Mouse (Mus musculus) activated CD4-positive, CD25-positive, alpha-beta regulatory T cell, adult 4 months (primary cell): Measurements from ENCODE around the gene Tbp. TPM values are rescaled to one million over a fixed set of nuclear protein-coding genes. Genes with fewer than 3 reads are reported as not detected.

Experiments
- ATAC-seq: one replicate; pipeline ENCODE4 v1.8.0; 2017
- polyA plus RNA-seq, 2 experiments: library from polyadenylated mRNA; unstranded; fragments of 100-300 nt; shearing (Covaris generic); gene quantifications; one replicate each; pipeline ENCODE4 v1.2.1; 2017

The Tbp gene
- 10 to 100 TPM; 43.5 to 57.4 TPM for polyA plus RNA-seq

- ATAC-seq: peak; percentile 87
These were observed at the start of gene Tbp, which contains the start of gene Psmb1 for GRCm38 (mm10) chr17:15499656-15500394. Gene Tbp (plus strand): TSS chr17:15499888. Gene Psmb1 (minus strand): TSS chr17:15499751.

GRCm38 (mm10) chr17:15455203-15455602 is 44.5 kb upstream of the Tbp start:
- no peak for ATAC-seq

DNA sequence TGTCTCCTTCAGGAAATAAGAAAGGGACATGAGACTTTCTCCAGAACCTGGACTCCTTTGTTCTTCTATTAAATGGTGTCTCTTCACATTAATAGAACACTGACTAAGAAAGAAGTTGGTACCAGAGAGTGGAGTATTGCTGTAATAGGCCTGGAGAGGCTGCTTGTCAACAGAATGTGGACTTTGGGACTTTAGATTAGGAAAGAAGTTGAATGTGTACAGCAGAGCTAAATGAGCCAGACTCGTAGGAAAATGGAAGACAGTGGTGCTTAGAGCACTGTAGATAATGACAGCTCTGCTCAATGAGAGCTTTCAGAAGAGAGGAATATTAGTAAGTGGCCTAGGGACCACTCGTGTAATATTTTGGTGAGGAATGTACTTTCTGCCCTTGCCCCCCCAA is 43.1 kb upstream of the Tbp start:
- no peak for ATAC-seq

DNA sequence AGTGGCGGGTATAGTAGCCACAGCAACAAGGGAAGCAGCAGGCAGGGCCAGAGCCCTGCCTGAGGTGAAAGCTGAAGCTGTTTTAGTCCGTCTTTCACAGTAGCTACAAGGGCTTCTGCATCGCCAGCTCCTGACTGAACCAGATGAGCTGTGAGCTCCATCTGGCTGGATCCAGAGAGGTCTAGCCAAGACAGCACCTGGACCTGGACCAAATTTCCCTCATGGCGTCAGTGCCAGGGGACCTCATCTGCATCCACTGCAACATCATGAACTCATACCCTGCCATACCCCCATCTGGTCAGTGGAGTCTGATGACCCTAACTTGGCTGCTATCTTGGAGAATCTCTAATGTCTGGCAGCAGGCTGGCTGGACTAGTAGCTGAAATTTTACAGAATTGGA is 39.9 kb upstream of the Tbp start:
- ATAC-seq: no peak

DNA sequence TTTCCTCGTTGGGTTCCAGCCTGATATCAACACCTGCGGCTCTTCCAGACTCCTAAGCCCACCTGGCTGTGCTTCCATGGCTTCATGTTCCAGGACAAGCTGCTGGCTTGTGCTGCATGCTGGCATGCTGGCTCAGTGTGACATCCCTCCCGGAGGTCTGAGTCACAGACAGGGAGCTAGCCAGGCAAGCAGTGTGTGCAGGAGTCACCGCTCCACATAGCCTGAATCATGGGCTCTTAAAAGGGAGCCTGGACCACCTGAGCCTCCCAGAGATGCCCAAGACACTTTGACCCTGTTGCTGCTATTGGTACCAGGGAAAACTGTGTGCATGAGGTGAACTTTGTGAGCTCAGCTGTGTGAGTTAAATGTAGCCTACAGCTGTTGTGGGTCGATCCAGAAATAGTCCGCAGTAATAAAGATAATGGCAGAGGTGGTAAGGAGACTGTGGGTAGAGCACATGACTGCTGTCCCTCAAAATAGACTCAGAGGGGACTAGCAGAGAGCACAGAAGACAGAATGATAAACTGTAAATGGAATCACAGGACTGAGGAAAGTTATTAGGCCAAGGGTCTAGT is 37.7 kb upstream of the Tbp start:
- no peak for ATAC-seq

DNA sequence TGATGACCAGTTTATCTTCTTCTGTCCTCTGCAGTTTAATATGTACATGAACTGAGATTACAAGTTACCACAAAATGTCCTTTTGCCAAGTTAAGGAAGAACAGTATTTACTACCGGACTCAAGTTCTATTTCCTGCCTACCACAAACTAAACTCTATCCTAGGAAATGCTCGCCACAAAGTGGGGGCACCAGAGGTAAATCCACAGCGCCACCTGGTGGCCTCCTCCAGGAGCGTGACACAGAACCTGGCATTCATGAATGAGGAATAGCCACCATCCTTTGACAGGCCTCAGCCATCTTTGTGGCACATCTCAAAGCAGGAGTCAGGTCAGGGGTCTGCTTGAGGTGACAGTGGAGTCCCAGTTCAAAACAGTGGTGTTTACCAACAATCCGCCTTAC is 32.0 kb upstream of the Tbp start:
- peak; percentile 41 for ATAC-seq

GRCm38 (mm10) chr17:15472671-15473070 is 27.0 kb upstream of the Tbp start:
- ATAC-seq: no peak

DNA sequence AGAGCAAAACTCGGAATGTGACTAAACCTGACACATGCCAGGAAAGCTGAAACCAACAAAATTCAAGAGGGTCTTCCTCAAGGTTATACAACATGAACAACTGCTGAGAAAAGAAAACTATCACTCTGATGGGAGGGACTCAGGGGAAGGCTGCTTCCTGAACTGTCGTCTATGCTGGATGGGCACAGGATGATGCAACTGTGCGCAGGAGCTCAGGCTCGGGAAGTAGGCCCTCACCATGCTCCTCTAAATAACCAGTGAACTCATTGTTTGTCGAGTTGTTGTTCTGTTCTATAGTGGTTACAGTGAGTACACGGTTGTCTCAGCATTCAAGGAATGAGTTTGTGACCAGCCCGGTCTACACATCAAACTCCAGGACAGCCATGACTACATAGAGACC is 9.1 kb upstream of the Tbp start:
- ATAC-seq: no peak

DNA sequence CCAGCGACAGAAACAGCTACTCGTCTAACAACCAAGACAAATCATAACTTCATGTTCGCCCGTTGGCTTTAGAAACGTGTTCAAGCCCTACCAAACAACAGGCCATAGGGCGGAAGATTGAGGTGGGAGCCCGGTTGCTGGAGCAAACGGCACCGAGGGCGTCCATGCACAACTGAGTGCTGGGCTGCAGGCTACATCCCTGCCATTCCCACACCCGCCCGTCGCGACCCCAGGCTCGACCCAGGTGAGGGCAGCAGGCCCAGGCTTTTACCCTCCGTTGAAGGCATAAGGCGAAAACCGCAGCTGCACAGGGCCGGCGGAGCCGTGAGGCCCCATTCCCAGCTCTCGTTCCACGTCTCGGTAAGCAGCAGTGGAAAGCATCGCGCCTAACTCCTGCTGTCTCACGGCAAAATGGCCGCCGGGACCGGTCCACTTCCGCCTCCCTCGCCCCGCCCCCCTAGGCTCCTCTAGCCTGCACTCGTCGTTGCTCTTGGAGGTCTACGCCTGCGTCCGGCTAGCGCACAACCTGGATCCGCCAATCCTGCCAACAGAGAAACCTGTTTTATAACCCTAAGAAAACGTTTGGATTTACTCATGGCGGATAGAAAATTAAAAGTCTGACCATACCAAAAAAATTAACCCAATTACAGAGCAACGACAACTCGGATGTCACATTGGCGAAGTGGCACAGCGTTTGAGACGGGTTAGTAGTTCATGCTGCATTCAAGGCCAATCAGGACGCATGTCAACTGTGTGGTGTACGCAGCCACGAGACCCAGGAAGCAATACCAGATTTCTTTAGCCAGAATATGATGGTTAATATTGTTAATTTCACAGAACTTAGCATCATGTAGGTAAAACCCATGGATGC is 1.6 kb upstream of the Tbp start:
- peak; percentile 76 for ATAC-seq

GRCm38 (mm10) chr17:15498753-15499113 is 955 bp upstream of the Tbp start:
- no peak for ATAC-seq

GRCm38 (mm10) chr17:15510694-15511093 is 11.0 kb downstream of the Tbp start:
- ATAC-seq: no peak

GRCm38 (mm10) chr17:15517776-15518175 is 18.1 kb downstream of the Tbp start:
- no peak for ATAC-seq

- ATAC-seq: peak; percentile 44
These were observed 18.5 kb downstream of the Tbp start for GRCm38 (mm10) chr17:15518186-15518585.

DNA sequence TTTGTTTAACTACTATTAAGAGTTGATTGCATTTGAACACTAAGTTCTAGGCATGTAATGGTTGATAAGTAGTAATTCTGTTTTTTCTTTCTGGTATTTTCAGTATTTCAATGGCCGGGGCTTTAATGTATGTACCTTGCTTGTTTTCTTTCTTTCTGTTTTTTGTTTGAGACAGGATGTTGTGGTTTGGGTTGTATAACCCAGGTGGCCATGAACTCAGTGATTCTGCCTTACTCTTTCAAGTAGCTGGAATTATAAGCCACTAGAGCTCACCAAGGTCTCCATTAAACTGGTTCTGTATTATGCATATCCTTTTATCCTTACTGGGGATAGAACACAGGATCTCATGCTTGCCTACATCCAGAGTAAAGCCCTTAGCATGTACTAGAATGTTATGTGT is 19.1 kb downstream of the Tbp start:
- peak; percentile 77 for ATAC-seq

- ATAC-seq: no peak
These were observed 26.6 kb downstream of the Tbp start for GRCm38 (mm10) chr17:15526304-15526703.

DNA sequence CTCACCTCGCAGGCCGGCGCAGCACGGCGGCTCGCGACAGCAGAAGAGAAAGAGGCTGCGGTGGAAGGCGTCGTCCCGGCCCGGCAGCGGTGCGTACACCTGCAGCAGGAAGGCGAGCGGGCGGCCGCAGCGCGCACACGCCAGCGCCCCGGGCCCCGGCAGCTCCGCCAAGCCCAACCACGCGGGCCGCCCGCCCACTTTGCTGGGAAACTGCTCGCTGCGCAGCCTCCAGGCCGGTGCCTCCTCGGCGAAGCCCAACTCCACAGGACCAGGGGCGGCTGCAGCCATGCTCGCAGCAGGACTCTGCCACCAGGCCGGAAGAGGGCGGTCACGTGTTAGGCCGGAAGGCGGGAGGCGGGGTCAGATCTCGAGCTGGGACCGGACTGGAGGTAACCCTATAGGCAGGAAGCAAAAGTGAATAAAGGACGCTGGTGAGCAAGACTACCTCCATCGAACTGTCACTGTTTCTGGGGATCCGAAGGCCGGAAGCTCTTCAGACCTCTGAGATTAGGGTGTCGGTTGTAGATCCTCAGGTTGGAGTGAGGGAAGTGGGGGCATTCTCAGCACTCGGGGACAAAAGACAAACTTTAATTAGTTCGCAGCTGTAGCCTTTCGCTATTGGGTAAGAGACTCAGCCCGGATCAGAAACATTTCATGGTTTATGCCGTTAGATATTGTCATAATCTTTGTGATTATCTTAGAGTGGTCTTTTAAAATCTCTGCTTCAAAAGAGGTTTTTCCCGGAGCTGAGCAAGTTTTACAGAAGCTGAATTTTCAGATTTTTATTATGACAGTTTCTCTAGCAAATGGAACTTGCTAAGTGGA is 27.5 kb downstream of the Tbp start, which contains the start of gene Pdcd2:
TSS of gene Pdcd2 (minus strand) at position 316 of the 825 bp plus-strand sequence.
- peak; percentile 97 for ATAC-seq

DNA sequence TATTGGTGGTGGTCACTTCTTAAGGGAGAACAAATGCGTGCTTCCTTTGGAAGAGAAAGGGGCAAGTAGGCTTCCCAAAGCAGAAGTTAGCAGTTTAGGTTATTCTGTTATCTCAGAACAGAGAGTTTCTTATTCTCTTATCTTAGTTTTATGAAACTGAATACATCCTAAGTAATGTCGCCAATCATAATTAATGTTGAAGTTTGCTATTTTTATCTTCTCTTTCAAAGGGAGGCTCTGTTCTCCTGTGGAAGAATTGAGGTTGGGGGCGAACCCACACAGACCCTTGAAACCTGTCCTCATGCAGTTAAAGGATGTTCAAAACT is 28.1 kb downstream of the Tbp start:
- ATAC-seq: no peak

DNA sequence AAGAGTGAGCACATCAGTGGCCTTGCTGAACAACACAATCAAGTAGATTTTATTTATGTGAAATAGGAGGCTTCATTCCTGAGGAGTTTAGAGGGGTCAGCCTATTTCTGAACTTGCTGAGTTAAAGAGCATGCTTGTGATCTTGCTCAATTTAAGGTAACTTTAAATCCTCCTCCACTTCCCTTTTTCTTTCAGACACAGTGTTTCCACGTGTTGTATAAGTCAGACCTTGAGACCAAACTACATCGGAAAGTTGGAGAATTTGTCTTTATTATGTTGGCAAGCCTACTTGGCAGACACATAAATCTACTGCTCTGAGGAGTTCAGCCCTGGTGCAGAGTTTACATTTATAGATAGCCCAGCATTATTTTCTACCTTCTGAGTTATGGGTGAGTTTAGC is 29.2 kb downstream of the Tbp start:
- ATAC-seq: no peak

DNA sequence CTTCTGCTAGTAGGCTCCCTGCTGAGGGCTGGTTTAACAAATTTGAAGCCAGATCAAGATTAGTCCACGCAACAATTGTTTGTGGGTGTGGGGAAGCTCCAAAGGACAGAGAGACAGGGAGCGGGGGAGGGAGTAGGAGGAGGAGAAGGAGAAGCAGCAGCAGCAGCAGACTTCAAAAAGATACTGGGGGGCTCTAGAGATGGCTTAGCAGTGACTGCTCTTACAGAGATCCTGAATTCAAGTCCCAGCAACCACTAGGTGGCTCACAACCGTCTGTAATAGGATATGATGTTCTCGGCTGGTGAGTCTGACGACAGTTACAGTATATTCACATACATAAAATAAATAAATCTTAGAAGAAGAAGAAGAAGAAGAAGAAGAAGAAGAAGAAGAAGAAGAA is 30.5 kb downstream of the Tbp start:
- ATAC-seq: no peak

DNA sequence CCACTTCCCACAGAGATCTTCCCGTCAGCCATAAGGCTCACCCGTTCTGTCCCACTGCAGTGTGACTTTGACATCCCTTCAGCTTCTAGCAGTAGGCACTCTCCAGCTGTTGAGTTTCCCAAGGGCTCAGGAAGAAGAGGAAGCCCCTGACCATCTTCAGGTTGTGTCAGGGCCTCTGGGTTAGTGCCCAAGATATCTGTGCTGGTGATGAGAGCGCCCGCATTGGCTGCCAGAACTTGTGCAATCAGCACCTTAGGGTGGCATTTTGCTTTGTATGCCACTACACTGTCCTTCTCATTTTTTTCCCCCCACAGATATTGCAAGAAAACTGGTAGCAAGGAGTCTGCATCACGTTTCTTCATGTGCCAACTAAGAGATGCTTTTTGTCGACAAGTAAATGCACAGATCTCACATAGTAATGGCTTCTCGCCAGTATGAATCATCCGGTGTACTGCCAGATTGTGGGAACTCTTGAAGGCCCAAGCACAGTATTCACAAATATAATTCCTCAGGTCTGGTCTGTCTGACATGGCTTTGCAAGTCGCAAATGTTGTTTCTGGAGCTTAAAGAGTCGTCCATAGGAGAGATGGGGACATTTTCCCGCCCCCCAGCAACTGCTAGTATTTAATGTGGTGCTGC is 35.6 kb downstream of the Tbp start:
- no peak for ATAC-seq

GRCm38 (mm10) chr17:15535943-15536342 is 36.3 kb downstream of the Tbp start:
- ATAC-seq: peak; percentile 79

DNA sequence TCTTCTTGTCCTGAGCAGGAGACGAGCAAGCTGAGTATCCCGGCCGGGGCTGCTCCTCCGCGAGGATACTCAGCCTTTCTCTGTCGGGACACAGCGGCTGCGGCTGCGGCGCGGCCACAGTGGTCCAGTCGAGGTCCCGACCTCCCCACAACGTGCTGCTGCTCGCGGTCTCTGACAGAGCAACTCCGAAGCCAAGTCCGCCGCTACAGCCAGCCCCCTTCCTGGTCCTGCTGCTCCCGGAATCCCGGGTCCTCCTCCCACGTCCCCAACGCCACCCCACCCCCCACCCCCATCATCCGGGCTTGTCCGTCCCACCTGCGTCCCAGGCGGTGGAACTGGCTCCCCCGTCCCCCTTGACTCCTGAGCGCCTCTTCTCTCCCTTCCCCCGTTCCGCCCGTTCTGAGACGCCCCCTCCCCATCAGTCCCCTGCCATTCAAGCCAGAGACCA is 36.8 kb downstream of the Tbp start:
- ATAC-seq: no peak
